Mouse (Mus musculus) testis, postnatal 14 days (tissue): ENCODE results near the gene Mrpl21.

Experiments used
- DNase-seq: peaks from one replicate; pipeline ENCODE4 v3.0.0; 2021; ENCODE audit warnings: low spot score

The Mrpl21 gene

DNA sequence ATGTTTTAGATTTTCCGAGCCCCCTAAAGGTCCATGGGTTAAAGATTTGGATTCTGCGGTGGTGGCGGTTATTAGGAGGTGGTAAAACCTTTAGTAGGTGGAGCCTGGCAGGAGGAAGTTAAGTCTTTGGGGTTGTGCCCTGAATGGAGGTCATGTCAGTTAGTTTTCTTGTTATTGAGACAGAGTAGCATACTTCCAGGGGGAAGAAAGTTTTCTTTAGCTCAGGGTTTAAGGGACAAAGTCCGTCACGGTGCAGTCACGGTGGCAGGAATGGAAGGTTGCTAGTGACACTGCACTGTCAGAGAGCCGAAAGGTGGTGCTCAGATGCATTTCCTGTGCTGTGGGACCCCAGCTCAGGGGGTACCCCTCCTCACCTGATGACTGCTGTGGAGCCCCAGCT lies 15.1 kb downstream of the Mrpl21 start:
- no peak for DNase-seq

DNA sequence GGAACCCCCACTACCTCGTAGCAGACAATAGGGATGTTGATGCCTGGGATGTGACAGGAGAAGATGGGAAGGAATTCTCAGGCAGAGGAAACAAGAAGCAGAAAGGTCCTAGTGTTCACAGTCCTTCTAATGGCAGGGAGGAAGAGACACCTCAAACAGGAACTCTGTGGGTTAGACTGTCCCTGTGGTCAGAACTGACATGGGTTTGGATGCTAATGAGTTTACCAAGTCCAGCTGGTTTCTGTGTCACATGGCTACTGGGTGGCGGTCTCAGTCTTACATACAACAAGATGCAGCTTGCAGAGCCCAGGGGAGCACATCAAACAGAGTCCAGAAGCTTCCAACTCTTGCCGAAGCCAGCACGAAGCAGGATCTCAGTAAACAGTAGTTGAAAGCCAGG lies 21.3 kb downstream of the Mrpl21 start:
- no peak for DNase-seq

DNA sequence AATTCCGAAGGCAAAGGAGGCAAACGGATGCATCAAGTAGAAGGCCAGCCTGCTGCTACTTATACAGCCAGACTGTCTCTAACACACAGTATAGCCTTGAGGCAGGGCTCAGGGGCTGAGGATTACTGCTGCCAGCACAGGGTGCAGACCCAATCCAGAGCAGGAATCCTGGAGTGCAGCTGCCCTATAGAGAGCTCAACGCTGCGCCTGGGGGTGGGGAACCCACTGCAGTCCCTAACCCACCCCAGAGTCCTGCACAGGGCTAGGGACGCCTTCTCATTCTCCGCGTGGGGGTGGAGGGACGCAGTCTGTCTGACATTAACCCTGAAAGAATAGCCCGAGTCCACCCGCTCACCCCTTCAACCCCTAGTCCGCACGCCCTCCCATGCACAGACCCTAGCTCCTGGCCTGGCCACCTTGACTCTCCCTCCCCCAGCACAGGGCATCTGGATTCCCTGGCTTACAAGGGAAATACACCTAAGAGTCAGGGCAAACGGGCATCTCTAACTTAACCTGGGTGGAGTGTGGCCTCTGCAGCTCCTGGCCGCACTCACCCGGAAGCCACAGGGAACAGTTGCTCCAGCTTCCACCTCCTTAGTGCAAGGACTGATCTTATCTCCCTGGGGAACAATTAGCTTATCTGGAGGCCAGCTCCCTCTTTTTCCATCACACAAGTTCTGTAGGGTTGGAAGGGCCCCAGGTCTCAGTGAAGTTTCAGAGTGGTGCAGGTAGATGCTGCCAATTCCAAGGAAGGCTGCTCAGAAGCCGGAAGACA lies 24.7 kb downstream of the Mrpl21 start:
- DNase-seq = no peak

DNA sequence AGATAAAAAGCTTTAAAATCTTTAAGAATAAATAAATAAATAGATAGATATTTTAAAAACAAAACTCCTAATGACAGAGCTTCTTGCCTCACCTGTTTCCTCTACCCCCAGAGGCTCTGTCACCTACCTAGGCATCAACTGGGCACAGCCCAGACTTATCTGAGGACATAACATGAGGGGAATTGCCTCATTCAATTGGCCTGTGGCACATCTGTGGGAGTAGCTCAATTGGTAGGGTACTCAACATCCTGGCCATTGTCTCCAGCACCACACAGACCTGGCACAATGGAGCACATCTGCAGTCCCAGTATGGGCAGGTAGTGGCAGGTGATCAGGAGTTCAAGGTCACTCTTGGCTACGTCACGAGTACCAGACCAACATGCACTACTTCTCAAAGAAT lies 36.6 kb downstream of the Mrpl21 start:
- no peak for DNase-seq

DNA sequence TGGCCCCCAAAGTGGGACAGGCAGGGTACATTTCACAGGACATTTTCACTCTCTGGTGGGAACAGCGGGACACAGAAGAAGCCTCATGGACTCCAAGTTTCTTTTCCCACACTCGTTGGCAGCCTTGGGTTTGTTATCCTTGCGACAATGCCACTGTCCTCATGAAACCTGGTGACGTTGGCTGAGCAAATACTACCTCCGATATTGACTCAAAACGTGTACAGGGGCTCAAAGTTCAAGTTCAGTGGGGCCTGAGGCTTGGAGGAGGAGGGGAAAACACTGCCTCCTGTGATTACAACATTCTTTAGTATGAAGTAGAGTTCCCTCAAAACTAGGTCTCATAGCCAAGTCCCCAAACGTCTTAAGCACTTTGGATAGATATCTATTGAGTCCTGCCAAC lies 37.4 kb downstream of the Mrpl21 start:
- DNase-seq = no peak

DNA sequence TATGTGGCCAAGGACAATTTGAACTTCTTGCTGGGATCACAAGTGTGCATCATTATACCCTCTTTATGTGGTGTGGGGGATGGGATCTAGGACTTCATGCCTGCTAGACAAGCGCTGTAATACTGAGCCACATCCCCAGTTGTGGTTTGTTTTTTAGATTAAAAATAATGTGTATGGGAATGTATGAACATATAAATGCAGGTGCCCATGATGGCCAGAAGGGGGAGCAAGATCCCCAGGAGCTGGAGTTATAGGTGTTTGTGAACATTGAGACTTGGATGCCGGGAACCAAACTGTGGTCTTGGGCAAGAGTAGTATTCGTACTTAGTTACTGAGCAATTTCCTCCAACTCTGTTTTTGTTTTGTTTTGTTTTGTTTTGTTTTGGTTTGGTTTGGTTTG lies 38.1 kb downstream of the Mrpl21 start:
- DNase-seq = no peak

DNA sequence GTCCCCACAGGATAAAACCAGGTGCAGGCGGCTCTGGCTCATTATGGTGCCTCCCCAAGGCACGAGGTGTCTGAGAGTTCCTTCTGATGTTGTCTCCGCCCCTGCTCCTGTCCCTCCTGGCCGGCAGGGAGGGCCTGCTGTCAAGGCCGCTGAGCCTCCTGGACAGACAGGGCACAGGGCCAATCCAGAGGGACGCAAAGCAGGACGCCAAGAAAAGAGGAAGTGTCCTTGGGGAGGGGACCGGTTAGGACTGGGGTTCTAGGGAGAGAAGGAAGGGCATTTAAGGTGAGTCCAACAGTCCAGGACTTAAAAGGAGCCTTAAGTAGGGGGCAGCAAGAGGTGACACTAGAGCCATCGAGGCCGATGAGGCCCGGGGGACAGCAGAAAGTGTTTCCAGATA lies 38.9 kb downstream of the Mrpl21 start:
- DNase-seq = peak; percentile 86

DNA sequence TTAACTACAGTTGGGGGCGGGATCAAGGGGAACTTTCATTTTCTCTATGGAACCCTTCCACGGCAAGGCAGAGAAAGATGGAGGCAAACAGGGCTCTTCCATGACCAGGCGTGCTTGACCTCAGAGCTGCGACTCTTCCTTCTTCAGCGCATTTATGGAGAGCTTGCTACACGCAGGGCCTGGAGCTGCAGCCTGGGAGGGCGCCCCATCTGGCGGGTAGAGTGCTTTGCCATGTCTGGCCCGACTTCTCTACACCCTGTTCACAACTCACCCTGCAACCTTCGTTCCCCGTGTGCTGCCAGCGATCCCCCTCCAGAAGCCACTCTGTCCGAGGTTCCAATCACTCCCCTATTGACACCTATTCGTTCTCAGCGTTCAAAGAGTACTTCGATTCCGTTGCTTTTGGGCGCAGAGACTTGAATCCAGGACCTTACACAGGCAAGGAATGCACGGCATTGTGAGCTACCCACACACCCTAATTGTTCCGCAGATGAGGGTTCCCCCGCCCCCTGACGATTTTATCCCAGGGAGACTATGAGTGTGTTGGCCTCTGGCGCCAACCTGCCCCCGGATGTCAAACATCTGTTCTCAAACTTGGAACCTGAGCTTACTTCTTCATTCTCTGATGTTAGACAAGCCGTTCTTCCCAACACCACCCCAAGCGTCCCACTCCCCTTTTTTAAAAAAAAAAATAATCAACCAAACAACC lies 39.7 kb downstream of the Mrpl21 start, which contains the start of gene Cpt1a:
TSS of gene Cpt1a (plus strand) at position 74 of the 709 bp plus-strand sequence.
- peak; percentile 70 for DNase-seq

DNA sequence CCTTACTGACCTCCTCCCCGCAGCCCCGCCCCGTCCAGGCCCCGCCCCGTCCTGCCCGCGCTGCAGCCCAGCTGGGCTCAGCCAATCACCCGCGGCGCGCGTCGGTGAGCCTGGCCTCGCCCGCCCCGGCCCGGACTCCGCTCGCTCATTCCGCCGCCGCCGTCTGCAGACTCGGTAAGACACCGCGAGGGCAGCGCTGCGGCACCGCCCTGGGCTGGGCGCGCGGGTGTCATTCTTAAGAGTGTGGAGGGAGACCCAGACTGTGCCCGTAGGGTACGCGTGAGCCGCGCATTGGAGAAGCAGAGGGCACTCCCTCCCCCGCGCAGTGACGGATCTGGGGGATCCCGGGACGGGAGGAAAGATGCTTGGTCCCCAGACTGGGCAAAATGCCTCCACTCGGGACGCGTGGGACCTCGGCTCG lies 40.5 kb downstream of the Mrpl21 start:
- DNase-seq = peak; percentile 82

DNA sequence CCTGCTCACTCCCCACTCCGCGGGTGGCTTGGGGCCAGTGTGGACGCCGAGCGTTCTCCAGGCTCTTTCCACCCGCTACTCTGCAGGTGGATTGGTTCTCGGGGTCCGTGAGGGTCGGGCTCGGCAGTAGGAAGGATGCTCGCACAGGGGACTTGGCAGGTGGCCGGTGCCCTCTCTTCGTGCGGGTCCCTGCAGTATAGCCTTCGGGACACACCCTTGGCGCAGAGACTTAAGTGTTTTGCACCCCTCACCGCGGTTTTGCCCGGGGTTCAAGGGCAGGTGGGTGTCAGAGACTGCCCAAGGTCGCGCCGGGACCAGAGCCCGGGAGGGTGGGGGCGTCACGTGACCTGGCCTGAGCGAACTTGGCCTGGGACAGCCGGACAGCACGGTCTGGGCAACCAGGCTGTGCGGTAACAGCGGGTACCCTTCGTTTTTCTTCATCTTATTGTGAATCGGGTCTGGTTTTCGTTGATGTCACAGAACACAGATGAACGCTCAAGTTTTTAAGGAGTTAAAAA lies 41.1 kb downstream of the Mrpl21 start:
- DNase-seq = peak; percentile 81

DNA sequence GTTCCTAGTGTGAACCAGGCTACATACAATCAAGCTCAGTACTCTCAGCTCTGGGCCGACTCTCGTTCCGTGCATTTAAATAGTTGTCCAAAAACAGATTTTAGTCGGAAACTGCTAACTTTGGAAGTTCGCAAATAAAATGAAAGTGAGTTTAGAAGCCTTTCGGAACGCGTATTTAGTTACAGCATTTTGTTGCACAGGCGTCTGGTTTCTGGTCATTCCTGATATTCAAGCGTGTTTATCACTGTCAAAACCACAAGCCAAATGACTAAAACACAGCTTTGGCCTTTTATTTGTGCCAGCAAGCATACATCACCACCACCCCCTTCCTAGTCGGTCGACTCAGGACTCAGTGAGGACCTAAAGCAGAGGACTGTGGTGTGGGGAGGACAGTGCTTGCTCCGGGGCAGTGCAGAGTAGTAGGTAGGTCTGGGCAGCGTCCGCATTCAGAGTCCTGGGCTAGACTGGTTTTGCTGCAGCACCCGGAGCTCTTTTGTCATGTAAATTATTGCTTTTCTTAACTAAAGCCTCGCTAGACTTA lies 41.6 kb downstream of the Mrpl21 start:
- DNase-seq = no peak

DNA sequence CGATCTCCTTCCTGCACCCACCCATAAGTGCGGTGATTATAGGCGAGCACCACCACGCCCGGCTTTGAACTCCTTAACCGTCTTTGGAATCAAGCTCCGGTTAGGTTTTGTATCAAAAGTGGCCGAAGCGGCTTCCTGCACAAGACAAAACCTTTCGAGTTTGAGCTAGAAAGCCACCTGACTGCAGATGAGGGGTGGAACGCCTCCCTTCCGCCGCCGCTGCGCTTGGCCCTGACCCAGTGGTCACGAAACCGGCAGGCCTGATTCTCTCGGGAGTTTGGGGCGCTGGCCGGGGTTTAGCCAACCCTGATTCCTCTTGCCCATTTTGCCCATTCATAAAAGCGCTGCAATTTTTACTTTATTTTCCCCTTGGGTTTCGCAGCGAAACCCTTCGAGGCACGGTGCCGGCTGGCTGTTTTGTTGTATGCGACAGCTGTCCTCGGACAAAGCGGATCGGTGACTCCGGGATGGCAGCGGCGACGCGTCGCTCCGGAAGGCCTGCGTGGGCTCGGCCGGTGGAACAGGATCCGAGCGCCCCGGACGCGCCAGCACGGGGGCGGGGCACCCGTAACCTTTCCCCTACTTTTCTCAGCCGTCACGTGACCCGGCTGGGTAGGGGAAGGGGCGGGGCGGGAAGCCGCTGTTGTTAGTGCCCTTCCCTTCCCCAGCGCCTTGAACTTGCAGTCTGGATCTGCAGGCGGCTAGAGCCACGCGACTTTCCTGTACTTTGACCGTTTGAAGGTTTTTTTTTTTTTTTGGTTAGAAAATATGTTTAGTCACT lies 42.4 kb downstream of the Mrpl21 start:
- DNase-seq = peak; percentile 91

DNA sequence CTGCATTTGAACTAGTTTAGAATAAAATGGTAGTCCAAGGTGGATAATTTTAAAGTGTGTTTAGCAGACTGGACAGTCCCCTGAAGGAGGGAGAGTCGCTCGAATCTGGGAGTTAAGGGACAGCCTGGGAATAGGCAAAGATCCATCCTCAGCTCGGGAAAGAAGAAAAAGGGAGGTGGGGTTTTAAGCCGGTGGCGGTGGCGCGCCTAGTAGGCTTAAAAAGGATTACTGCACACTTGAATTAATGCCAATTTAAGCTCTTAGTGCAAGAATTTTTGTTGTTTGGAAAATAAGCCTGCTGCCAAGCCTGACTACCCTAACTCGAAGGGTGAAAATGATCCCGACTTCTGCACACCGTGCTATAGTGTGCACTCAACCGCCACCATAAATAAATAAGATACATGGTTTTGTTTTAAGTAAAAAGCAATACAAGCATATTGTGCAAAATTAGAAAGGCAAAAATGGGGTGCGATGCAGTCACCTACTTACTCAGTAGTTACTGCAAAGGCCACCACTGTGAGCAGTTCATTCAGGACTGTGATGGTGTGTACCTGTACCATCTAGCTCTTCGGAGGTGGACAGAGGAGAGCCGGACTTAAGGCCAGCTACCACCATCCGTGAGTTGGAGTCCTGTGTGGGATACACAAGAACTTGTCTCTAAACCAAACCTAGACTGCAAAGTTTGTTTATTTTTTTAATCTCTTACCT lies 43.2 kb downstream of the Mrpl21 start:
- DNase-seq = peak; percentile 60

DNA sequence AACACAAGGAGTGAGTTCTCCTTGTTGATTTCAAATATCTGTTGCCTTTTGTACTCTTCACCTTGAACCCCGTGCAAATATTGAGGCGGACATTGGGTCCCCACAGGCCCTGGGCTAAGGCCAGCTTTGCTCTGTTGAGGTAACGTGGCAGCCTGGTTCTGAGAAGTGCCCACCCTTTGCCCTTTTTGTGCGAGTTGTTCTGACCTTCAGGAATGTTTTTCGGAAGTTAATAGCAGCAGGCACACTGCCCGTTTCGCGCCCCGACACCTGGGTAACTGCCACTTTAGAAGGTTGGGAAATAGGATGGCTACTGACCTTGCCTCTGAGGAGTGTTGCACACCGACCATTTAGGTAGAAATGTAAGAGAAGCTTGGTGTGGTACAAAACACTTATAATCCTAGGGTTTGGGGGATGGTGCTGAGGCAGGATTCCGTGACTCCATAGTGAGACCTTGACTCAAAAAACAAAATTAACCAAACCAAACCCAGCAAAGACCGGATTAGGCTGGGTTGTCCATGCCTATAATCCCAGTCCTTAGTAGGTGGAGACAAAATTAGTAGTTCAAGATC lies 43.9 kb downstream of the Mrpl21 start:
- no peak for DNase-seq

DNA sequence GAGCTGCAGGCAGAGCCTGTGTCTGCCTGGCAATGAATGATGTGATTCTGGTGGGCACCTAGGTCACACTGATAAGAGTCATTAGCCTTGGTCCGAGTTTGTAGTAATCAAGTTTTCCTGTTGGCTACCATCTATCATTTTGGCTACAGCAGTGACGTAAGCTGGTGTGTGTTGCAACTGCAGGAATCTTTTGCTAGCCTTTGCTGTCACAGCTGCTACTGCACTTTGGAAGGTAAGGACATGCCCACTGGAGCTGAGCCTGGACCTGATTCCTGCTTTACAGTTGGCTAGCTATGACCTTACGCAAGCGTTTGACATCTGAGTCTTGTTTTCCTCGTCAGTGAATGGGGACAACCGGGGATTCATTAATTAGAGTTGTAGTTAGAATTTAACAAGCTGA lies 50.5 kb downstream of the Mrpl21 start:
- no peak for DNase-seq

DNA sequence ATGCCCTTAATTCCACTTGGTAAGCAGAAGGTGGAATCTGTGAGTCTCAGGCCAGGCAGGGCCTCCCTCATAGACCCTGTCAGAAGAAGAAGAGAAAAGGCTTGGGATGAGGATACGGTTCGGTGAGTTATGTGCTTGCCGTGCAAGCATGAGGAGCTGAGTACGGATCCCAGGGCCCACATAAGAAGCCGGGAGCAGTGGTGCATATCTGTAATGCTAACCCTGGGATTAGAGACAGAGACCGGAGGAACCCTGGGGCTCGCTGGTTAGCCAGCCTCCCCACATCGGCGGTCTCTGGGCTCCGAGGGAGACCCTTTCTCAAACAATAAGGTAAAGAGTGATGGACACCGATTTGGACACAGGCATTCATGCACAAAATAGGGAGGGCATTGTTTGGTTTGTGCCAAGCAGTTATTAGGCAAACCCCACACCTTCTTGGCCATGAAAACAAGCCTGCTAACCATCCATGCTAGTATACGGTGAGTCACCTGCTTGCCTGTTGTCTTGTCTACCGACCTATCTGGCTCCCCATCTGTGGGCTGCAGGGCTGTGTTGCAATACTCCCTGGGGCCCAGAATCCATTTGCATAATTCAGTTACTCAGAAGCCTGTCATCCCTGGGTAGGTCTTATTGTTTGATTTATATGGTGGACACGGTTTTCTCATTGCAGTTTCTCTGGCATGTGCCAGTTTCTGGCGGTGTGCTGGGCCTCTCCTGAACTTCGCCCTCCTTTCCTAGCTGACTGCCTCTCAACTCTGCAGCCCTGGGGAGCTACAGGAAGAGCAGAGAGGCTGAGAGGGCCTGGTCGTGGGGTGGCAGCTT lies 51.2 kb downstream of the Mrpl21 start:
- DNase-seq = no peak

DNA sequence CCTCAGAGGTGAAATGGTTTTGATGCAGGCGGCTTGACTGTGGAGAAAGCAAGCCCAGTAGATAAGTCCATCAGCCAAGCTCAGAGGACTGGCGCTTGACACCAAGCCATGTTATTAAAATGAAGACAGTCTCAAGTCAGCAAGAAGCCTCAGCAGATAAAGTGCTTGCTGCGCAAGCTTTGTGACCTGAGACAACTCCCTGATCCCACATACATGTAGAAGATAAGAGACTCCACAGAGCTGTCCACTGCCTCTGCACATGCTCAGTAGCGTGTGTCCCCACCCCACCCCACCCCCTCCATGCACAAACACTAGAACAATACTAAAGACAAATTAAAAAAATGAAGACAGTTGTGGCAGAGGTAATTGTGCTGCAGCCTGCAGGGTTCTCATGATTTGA lies 51.8 kb downstream of the Mrpl21 start:
- no peak for DNase-seq

DNA sequence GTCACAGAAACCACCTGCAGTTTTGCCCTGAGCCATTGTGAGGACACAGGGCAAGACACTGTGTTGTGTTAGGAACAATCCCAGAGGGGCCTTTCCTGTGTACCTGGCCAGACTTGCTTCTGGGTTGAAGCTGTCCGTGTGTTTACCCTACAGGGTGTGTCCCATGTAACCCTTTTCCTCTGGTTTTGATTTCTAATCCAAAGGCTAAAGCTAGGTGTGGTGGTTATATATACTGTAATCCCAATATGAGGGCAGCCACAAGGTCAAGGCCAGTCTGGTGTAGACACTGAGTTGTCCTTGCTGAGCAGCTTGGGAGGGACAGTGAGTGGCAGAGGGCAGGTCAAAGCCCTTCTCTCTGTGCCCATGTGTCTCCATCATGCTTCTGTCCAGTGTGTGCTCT lies 53.2 kb downstream of the Mrpl21 start:
- no peak for DNase-seq

DNA sequence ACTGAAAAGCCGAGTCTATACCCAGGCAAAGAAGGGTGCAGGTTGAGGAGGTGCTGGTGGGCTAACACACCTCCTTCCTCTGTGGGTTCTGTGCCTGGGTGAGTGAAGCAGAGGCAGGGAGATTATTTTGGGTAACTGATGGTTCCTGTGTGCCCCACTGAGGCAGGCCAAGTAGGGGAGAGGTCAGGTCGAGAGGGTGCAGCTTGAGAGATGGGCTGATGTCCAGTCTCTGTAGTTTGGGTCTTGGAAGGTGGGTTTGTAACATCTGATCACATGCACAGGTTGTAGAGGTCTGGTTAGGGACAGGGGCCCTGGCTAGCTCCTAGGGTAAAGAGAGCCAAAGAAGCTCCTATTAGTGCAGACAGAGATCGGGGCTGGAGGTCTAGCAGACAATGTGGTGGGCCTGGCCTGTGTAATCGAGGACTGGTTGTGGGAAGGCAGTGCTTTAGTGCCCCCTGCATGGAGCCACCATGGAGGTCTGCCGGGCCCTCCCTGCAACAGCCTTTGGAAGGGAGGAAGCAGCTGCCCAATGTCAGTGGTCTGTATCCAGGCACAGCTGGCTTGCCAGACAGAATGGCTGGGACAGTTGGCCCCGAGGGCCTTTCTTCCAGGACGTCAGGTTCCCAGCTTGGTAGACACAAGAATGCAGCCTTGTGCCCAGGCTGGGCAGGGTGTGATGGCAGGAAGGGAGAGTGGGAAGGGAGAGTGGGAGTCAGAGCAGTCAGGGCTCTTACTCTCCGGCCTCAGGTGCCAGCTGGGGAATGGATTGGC lies 54.0 kb downstream of the Mrpl21 start:
- no peak for DNase-seq

DNA sequence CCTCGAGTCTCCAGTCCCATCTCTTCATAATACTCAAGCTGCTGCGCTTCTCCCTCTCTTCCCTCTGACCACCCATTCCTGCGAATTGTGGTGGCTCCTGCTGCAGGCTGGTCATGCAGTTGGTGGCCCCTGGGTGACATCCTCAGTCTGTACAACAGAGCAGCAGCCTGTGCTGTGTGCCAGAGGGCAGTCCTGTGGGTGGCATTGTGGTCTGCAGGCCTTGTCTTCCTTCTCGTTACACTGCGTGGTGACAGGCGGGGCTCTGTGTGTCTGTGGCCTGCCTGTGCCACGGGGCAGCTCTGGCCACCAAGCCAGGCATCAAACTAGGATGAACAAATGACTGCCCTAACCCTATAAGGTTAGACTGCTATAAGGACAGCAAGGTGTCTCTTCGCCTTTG lies 56.5 kb downstream of the Mrpl21 start:
- DNase-seq = no peak
